Mouse (Mus musculus): ENCODE results near the gene Ddx31.

The Ddx31 gene

GRCm38 (mm10) chr2:28954595-28954994, 114.4 kb downstream of the Ddx31 start:
- no peak for DNase-seq (ENCODE audit: inconsistent age in 2 of 2, low spot score in 1 of 2)
